Mouse (Mus musculus): ENCODE measurements around the gene Twf2. TPM values are rescaled to one million over a fixed set of nuclear protein-coding genes. Genes with fewer than 3 reads are reported as not detected.

Twf2 gene
- total and polyA plus RNA-seq, 3 experiments, result 66.8 to 101 TPM; not detected in 1

- H3K27me3 ChIP-seq (ENCODE audit: control insufficient read depth in 1 of 2, insufficient read depth in 2 of 2, low read length in 2 of 2), result no peaks in the 10 kb centered on the region
- H3K4me3 ChIP-seq (ENCODE audit: control insufficient read depth in 1 of 2, insufficient read depth in 1 of 2, low read depth in 2 of 2, low read length in 2 of 2), result no peak overlapping the region
- no peak overlapping the region for H3K9ac ChIP-seq (ENCODE audit: control insufficient read depth, low read depth, low read length, poor library complexity, severe bottlenecking)
- H3K36me3 ChIP-seq (ENCODE audit: control insufficient read depth in 1 of 2, insufficient read depth in 2 of 2, low read length in 2 of 2), result peaks cover 0 to 4% of the 10 kb centered on the region in 2 experiments; a peak in 1 of 4 replicates
- DNase-seq (ENCODE audit: low read depth, low spot score), result no peak
- H3K4me1 ChIP-seq (ENCODE audit: control insufficient read depth in 1 of 2, insufficient read depth in 2 of 2, low read length in 2 of 2), result no peaks in the 10 kb centered on the region
- no peak for TF ChIP-seq ZMIZ1 (IDR thresholded peaks at IDR 0.05; ENCODE audit: low read depth, low read length)
- TF ChIP-seq USF1 (IDR thresholded peaks at IDR 0.05; ENCODE audit: low read depth, low read length), result no peak
- TF ChIP-seq MAZ (IDR thresholded peaks at IDR 0.05; ENCODE audit: low read depth, low read length), result no peak
- H3K9me3 ChIP-seq (replicated peaks; ENCODE audit: insufficient read depth, low read length), result no peaks in the 10 kb centered on the region
- no peak overlapping the region for H3K27ac ChIP-seq (ENCODE audit: control insufficient read depth, low read depth, low read length)
- H3K79me2 ChIP-seq (ENCODE audit: control insufficient read depth, insufficient read depth, low read length, poor library complexity), result no peaks in the 10 kb centered on the region
Observed at GRCm38 (mm10) chr9:106236156-106236817, 33.4 kb downstream of the Twf2 start.

- no peak overlapping the region for H3K9ac ChIP-seq (ENCODE audit: control insufficient read depth, low read depth, low read length, poor library complexity, severe bottlenecking)
- H3K27me3 ChIP-seq (ENCODE audit: control insufficient read depth in 1 of 2, insufficient read depth in 2 of 2, low read length in 2 of 2), result no peaks in the 10 kb centered on the region
- H3K4me1 ChIP-seq (ENCODE audit: control insufficient read depth in 1 of 2, insufficient read depth in 2 of 2, low read length in 2 of 2), result no peaks in the 10 kb centered on the region
- TF ChIP-seq JUND (IDR thresholded peaks at IDR 0.05; ENCODE audit: low read depth, low read length) (no peak), KAT2A (conservative IDR thresholded peaks at IDR 0.05; ENCODE audit: low read depth, low read length) (no peak), CHD2 (IDR thresholded peaks at IDR 0.05; ENCODE audit: low read length) (no peak), MYC (IDR thresholded peaks at IDR 0.05; ENCODE audit: low read depth, low read length) (no peak), USF1 (IDR thresholded peaks at IDR 0.05; ENCODE audit: low read depth, low read length) (no peak), EP300 (IDR thresholded peaks at IDR 0.05; ENCODE audit: low read depth in 1 of 2, low read length in 2 of 2) (no peak), USF2 (IDR thresholded peaks at IDR 0.05; ENCODE audit: borderline replicate concordance in 1 of 2, insufficient read depth in 1 of 2, low read depth in 1 of 2, low read length in 2 of 2) (no peak), ZC3H11A (IDR thresholded peaks at IDR 0.05; ENCODE audit: low read depth, low read length) (no peak), UBTF (IDR thresholded peaks at IDR 0.05; ENCODE audit: borderline replicate concordance, insufficient read depth, low read depth, low read length) (no peak), E2F4 (IDR thresholded peaks at IDR 0.05; ENCODE audit: borderline replicate concordance, low read depth, low read length) (no peak), MAZ (IDR thresholded peaks at IDR 0.05; ENCODE audit: low read depth, low read length) (no peak), MAX (IDR thresholded peaks at IDR 0.05; ENCODE audit: low read length) (no peak), MEF2A (IDR thresholded peaks at IDR 0.05; ENCODE audit: extremely low read depth, insufficient replicate concordance, low read depth, low read length, poor library complexity, severe bottlenecking) (no peak), ZMIZ1 (IDR thresholded peaks at IDR 0.05; ENCODE audit: low read depth, low read length) (no peak), MAFK (IDR thresholded peaks at IDR 0.05; ENCODE audit: borderline replicate concordance, low read depth, low read length) (no peak), ELF1 (IDR thresholded peaks at IDR 0.05; ENCODE audit: low read depth, low read length) (no peak)
- no peak for DNase-seq (ENCODE audit: low read depth, low spot score)
- peaks cover 0 to 6% of the 10 kb centered on the region in 2 experiments; a peak in 1 of 4 replicates for H3K36me3 ChIP-seq (ENCODE audit: control insufficient read depth in 1 of 2, insufficient read depth in 2 of 2, low read length in 2 of 2)
- H3K4me3 ChIP-seq (ENCODE audit: control insufficient read depth in 1 of 2, insufficient read depth in 1 of 2, low read depth in 2 of 2, low read length in 2 of 2), result no peak overlapping the region
- no peaks in the 10 kb centered on the region for H3K9me3 ChIP-seq (replicated peaks; ENCODE audit: insufficient read depth, low read length)
- no peaks in the 10 kb centered on the region for H3K79me2 ChIP-seq (ENCODE audit: control insufficient read depth, insufficient read depth, low read length, poor library complexity)
- no peak overlapping the region for H3K27ac ChIP-seq (ENCODE audit: control insufficient read depth, low read depth, low read length)
Observed at GRCm38 (mm10) chr9:106236818-106237211, 33.9 kb downstream of the Twf2 start.

Measured in MEL (cell line).